9 mouse cellular contexts compared by ENCODE assay signal in genomic region chr1:194995196-194995595, GRCm38 (mm10). TPM values are rescaled to one million over a fixed set of nuclear protein-coding genes. Genes with fewer than 3 reads are reported as not detected.
DNase-seq lines count a peak whose midpoint lies in the region; ATAC-seq and TF ChIP-seq lines count a peak whose summit lies in the region.
"Had no signal": no experiment of that assay in that cellular context is flagged by ENCODE, and none has a peak within 500 bp of the region (broad histone marks: within the 10 kb centered on the region; RNA-seq: fewer than 3 reads in every experiment).

No protein-coding gene starts in this region.

- peaks cover 42% of the 10 kb centered on the region for H3K4me1 ChIP-seq in G1E (ENCODE audit: insufficient read depth, low read depth, low read length)
- H3K4me1 ChIP-seq in kidney, postnatal 0 days (replicated peaks; ENCODE audit: insufficient read depth, low read length) = no peaks in the 10 kb centered on the region
- no peaks in the 10 kb centered on the region for H3K4me1 ChIP-seq in intestine, embryonic 15.5 days (replicated peaks)
- H3K4me1 ChIP-seq: neural tube, embryonic 13.5 days had no signal

- WGBS in kidney, postnatal 0 days = 55% methylated on average over 2 of the region's 2 CpGs
- 75% methylated on average over 2 of the region's 2 CpGs for WGBS in intestine, embryonic 15.5 days

- intact Hi-C loops in gastrocnemius, adult 2 months (cut with DNase I) = no loop called here
- intact Hi-C loops in gastrocnemius, postnatal 36 days (cut with DNase I) = no loop called here

- no peak overlapping the region for H3K4me2 ChIP-seq in kidney, postnatal 0 days (ENCODE audit: low read length)
- H3K4me2 ChIP-seq in intestine, embryonic 15.5 days (replicated peaks) = no peak overlapping the region
- H3K4me2 ChIP-seq: neural tube, embryonic 13.5 days had no signal

- no peak for TF ChIP-seq CTCF in gastrocnemius, adult 2 months (IDR thresholded peaks at IDR 0.05)
- no peak for TF ChIP-seq CTCF in G1E (IDR thresholded peaks at IDR 0.05; ENCODE audit: low read depth, low read length)
- TF ChIP-seq CTCF in kidney, postnatal 0 days (IDR thresholded peaks at IDR 0.05; ENCODE audit: low read depth) = no peak

- no peaks in the 10 kb centered on the region for H3K27me3 ChIP-seq in G1E (ENCODE audit: insufficient read depth, low read length)
- no peaks in the 10 kb centered on the region for H3K27me3 ChIP-seq in kidney, postnatal 0 days (ENCODE audit: insufficient read depth, low read length)
- H3K27me3 ChIP-seq in intestine, embryonic 15.5 days (replicated peaks) = no peaks in the 10 kb centered on the region
- H3K27me3 ChIP-seq: neural tube, embryonic 13.5 days had no signal

- peak; percentile 43 for DNase-seq in gastrocnemius, adult 2 months
- no peak for DNase-seq in gastrocnemius, postnatal 36 days
- DNase-seq in G1E (ENCODE audit: low spot score) = no peak
- DNase-seq in kidney, postnatal 0 days (ENCODE audit: low spot score) = peak; percentile 40
- no peak for DNase-seq in frontal cortex, postnatal 36 days (ENCODE audit: low spot score in 2 of 2)
- DNase-seq in adipocyte (ENCODE audit: low spot score) = no peak

- no peak overlapping the region for H3K4me3 ChIP-seq in gastrocnemius, adult 2 months
- no peak overlapping the region for H3K4me3 ChIP-seq in G1E (ENCODE audit: low read depth, low read length)
- H3K4me3 ChIP-seq in kidney, postnatal 0 days (replicated peaks; ENCODE audit: low read depth, low read length) = no peak overlapping the region
- H3K4me3 ChIP-seq in intestine, embryonic 15.5 days (replicated peaks) = no peak overlapping the region
- H3K4me3 ChIP-seq: neural tube, embryonic 13.5 days had no signal

- peak; percentile 22; the same call in 1 of the 2 replicates for ATAC-seq in G1E (ENCODE audit: extremely low read depth, insufficient number of reproducible peaks, low FRiP score, poor library complexity, severe bottlenecking)
- ATAC-seq in kidney, postnatal 0 days (replicated peaks; ENCODE audit: low FRiP score, low read depth) = no peak; the same call in 1 of the 2 replicates
- peak; percentile 96 for ATAC-seq in megakaryocyte, adult 5-6 weeks (ENCODE audit: poor library complexity, severe bottlenecking)
- no peak for ATAC-seq in intestine, embryonic 15.5 days

- peak overlapping the region; percentile 85 for H3K27ac ChIP-seq in gastrocnemius, adult 2 months
- no peak overlapping the region for H3K27ac ChIP-seq in kidney, postnatal 0 days
- H3K27ac ChIP-seq in intestine, embryonic 15.5 days = no peak overlapping the region
- H3K27ac ChIP-seq: neural tube, embryonic 13.5 days had no signal

- H3K9me3 ChIP-seq in G1E (replicated peaks) = no peaks in the 10 kb centered on the region
- H3K9me3 ChIP-seq in kidney, postnatal 0 days (replicated peaks; ENCODE audit: low read length) = no peaks in the 10 kb centered on the region
- no peaks in the 10 kb centered on the region for H3K9me3 ChIP-seq in intestine, embryonic 15.5 days
- H3K9me3 ChIP-seq: neural tube, embryonic 13.5 days had no signal

- H3K9ac ChIP-seq in kidney, postnatal 0 days (ENCODE audit: low read depth, low read length) = no peak overlapping the region
- H3K9ac ChIP-seq in intestine, embryonic 15.5 days = no peak overlapping the region
- H3K9ac ChIP-seq: neural tube, embryonic 13.5 days had no signal

- H3K36me3 ChIP-seq in G1E (replicated peaks) = no peaks in the 10 kb centered on the region
- H3K36me3 ChIP-seq in kidney, postnatal 0 days (ENCODE audit: insufficient read depth, low read length) = no peaks in the 10 kb centered on the region
- H3K36me3 ChIP-seq in intestine, embryonic 15.5 days = no peaks in the 10 kb centered on the region
- H3K36me3 ChIP-seq: neural tube, embryonic 13.5 days had no signal

RNA-seq across cellular contexts. Expression of gene Cd34, which starts 56.6 kb away (rescaled TPM):
- 10 to 100 TPM; 32.8 to 49.3 TPM for total RNA-seq in gastrocnemius, adult 2 months (2021)
- 10 to 100 TPM; 39.8 to 41.4 TPM for total RNA-seq in gastrocnemius, postnatal 36 days (2021)
- total RNA-seq in G1E (2014; fragmentation: Nextera tagmentation) = 0.29 and 0.45 TPM in 2 replicates
- 0.70 and 0.93 TPM in 2 replicates for total RNA-seq in G1E (2017)
- polyA plus RNA-seq in G1E (2012) = 0.29 and 0.34 TPM in 2 replicates
- polyA plus RNA-seq in kidney, postnatal 0 days (2015; fragmentation: Nextera tagmentation; extraction: Ambion mirVana) = 84.6 and 91.2 TPM in 2 replicates
- total RNA-seq in megakaryocyte, adult 5-6 weeks (2015) = 11.7 and 15.8 TPM in 2 replicates
- total RNA-seq in megakaryocyte, adult 5-6 weeks (2017) = 21.0 and 21.2 TPM in 2 replicates
- polyA plus RNA-seq in intestine, embryonic 15.5 days (2015; fragmentation: Nextera tagmentation; extraction: Ambion mirVana) = 59.9 and 65.1 TPM in 2 replicates

Comparison
In these comparisons a context has a peak if more than half of its experiments do, and no peak if none do; other contexts are left out.
1. DNase-seq: peak in gastrocnemius, adult 2 months (single experiment) and kidney, postnatal 0 days (single experiment); none in gastrocnemius, postnatal 36 days (0 of 2), G1E (single experiment), frontal cortex, postnatal 36 days (0 of 2) and adipocyte (single experiment).
2. ATAC-seq: peak in G1E (single experiment) and megakaryocyte, adult 5-6 weeks (single experiment); none in kidney, postnatal 0 days (single experiment) and intestine, embryonic 15.5 days (single experiment).
3. RNA of gene Cd34, which starts 56.6 kb away (total RNA-seq): 32.8 to 49.3 TPM in gastrocnemius, adult 2 months, 39.8 to 41.4 TPM in gastrocnemius, postnatal 36 days and 11.7 to 21.2 TPM in megakaryocyte, adult 5-6 weeks; 0.29 to 0.93 TPM in G1E; every median in the first group is over 4 times any median in the second.